Mouse (Mus musculus) neural tube, embryonic 14.5 days (tissue): ENCODE results near the gene Prrt1. TPM values are rescaled to one million over a fixed set of nuclear protein-coding genes. Genes with fewer than 3 reads are reported as not detected.

ENCODE experiments used
- ATAC-seq: fragments of 200-750 bp; cut with Nextera tagmentation; 2 replicates; pipeline ENCODE4 v1.8.0; 2017; ENCODE audit warnings: low read depth, mild to moderate bottlenecking, moderate TSS enrichment, moderate library complexity
- H3K27ac ChIP-seq: fragments of 300-500 bp; sonication (generic); 2 replicates; pipeline ENCODE4 v1.5.1; 2014; ENCODE audit warnings: low read depth, mild to moderate bottlenecking, control low read depth, low read length, moderate library complexity, mixed read lengths
- H3K27me3 ChIP-seq: fragments of 300-500 bp; sonication (generic); 2 replicates; pipeline ENCODE4 v1.6.1; 2014; ENCODE audit warnings: low read length; ENCODE audit not compliant: control insufficient read depth, insufficient read depth
- H3K36me3 ChIP-seq: fragments of 300-500 bp; sonication (generic); 2 replicates; pipeline ENCODE4 v1.6.1; 2014; ENCODE audit warnings: low read length, mixed read lengths; ENCODE audit not compliant: control insufficient read depth, insufficient read depth
- H3K4me1 ChIP-seq: fragments of 300-500 bp; sonication (generic); 2 replicates; pipeline ENCODE4 v1.6.1; 2014; ENCODE audit warnings: low read length; ENCODE audit not compliant: control insufficient read depth, insufficient read depth
- H3K4me2 ChIP-seq: fragments of 300-500 bp; sonication (generic); 2 replicates; pipeline ENCODE4 v1.6.1; 2014; ENCODE audit warnings: mild to moderate bottlenecking, low read depth, low read length, control low read depth
- H3K4me3 ChIP-seq: fragments of 300-500 bp; sonication (generic); 2 replicates; pipeline ENCODE4 v1.5.1; 2014; ENCODE audit warnings: low read depth, low read length, control low read depth, mixed read lengths
- H3K9ac ChIP-seq: fragments of 300-500 bp; sonication (generic); replicated peaks from 2 replicates; pipeline ENCODE4 v1.6.1; 2014; ENCODE audit warnings: low read depth, mild to moderate bottlenecking, control low read depth, low read length, mixed read lengths
- H3K9me3 ChIP-seq: fragments of 300-500 bp; sonication (generic); 2 replicates; pipeline ENCODE4 v1.6.1; 2016; ENCODE audit warnings: low read length; ENCODE audit not compliant: control insufficient read depth
- WGBS: fragments of 180-500 bp; shearing (Covaris S2); extraction: QIAGEN DNeasy Blood & Tissue Kit; methylation state at CpG from one replicate; pipeline ENCODE4 v1.1.7; 2014; 5-methylcytosine and 5-hydroxymethylcytosine counted together
- polyA plus RNA-seq: library from polyadenylated mRNA; unstranded; fragments of >200 nt; fragmentation: Nextera tagmentation; extraction: Ambion mirVana; gene quantifications from 2 replicates; pipeline ENCODE4 v1.2.1, GENCODE M21; 2014

Prrt1 gene
- polyA plus RNA-seq, 1 experiment from 2014 or later: 9.3 TPM

- peaks cover 9% of the 10 kb centered on the region for H3K4me1 ChIP-seq
- no peak for ATAC-seq
- no peak overlapping the region for H3K4me3 ChIP-seq
- no peak overlapping the region for H3K9ac ChIP-seq
- peaks cover 2% of the 10 kb centered on the region; the same call in 1 of the 2 replicates for H3K36me3 ChIP-seq
- H3K9me3 ChIP-seq: no peaks in the 10 kb centered on the region
- 88% methylated on average over 9 of the region's 9 CpGs for WGBS
- no peaks in the 10 kb centered on the region for H3K27me3 ChIP-seq
- no peak overlapping the region for H3K4me2 ChIP-seq
- H3K27ac ChIP-seq: no peak overlapping the region
Observed at GRCm38 (mm10) chr17:34623161-34623560, 6.2 kb upstream of the Prrt1 start.

- 95% methylated on average over 3 of the region's 3 CpGs for WGBS
- Histone ChIP-seq H3K4me1 (peaks cover 23% of the 10 kb centered on the region), H3K27me3 (peaks cover under 1% of the 10 kb centered on the region; the same call in 1 of the 2 replicates), H3K9ac (no peak overlapping the region), H3K9me3 (no peaks in the 10 kb centered on the region), H3K27ac (no peak overlapping the region), H3K4me3 (no peak overlapping the region), H3K36me3 (peaks cover 2% of the 10 kb centered on the region; the same call in 1 of the 2 replicates), H3K4me2 (no peak overlapping the region)
- ATAC-seq: no peak
Observed at GRCm38 (mm10) chr17:34624981-34625380, 4.4 kb upstream of the Prrt1 start.

- Histone ChIP-seq H3K9me3 (no peaks in the 10 kb centered on the region), H3K4me3 (peak overlapping the region; percentile 65), H3K9ac (peak overlapping the region; percentile 56), H3K36me3 (peaks cover 2% of the 10 kb centered on the region; the same call in 1 of the 2 replicates), H3K27ac (peak overlapping the region; percentile 91; the same call in 1 of the 2 replicates), H3K4me2 (peak overlapping the region; percentile 86), H3K4me1 (peaks cover 33% of the 10 kb centered on the region), H3K27me3 (peaks cover 5% of the 10 kb centered on the region; the same call in 1 of the 2 replicates)
- ATAC-seq: no peak
- WGBS: 52% methylated on average over 16 of the region's 16 CpGs
Observed at GRCm38 (mm10) chr17:34626062-34626772, 3.1 kb upstream of the Prrt1 start.

GRCm38 (mm10) chr17:34626773-34627092 is 2.6 kb upstream of the Prrt1 start:
- ATAC-seq: peak; percentile 47; the same call in 1 of the 2 replicates
- Histone ChIP-seq H3K9me3 (no peaks in the 10 kb centered on the region), H3K4me1 (peaks cover 36% of the 10 kb centered on the region), H3K36me3 (peaks cover 2% of the 10 kb centered on the region; the same call in 1 of the 2 replicates), H3K9ac (peak overlapping the region; percentile 56), H3K4me3 (peak overlapping the region; percentile 65), H3K27me3 (peaks cover 7% of the 10 kb centered on the region), H3K4me2 (peak overlapping the region; percentile 86), H3K27ac (peak overlapping the region; percentile 91)
- WGBS: 0% methylated on average over 18 of the region's 18 CpGs

DNA sequence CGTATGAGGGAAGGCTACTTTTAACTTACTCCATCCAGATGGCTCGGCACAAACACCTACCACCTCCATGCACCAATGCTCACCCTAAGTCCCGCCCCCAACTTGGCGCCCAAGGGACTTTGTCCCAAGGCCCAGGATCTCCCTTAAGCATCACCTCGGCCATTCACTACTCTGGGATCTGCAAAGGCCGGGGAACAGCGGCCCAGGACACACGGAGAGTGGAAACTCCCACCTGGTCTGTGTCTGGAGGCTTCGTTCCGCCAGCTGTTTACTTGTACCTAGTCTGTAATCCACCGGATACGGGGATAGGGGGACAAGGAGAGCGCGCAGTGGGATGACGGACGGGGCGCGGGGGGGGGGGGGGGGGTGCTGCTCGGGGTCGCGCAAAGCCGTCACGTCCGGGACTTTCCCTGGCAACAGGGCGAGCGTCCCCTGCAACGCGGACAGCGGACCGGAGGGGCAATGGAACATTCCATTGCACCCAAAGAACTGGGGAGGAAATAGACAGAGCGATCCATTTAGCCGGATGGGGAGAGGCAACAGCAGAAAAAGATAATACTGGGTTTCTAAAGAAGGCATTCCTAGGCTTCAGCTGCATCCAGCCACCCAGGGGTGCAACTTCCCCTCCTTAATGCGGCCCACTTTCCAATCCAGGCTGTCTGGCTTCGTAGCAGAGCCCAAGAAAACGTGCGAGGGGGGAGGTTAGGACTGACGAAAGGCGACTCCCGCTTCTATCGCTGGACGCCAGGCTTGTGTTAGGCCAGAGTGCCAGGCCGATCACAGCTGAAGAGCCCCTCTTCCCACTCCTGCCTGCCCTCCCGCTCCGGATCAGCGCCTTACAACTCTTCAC is 2.0 kb upstream of the Prrt1 start:
- WGBS: under 1% methylated on average over 37 of the region's 45 CpGs
- H3K27ac ChIP-seq: peak overlapping the region; percentile 91
- peaks cover 8% of the 10 kb centered on the region for H3K27me3 ChIP-seq
- H3K36me3 ChIP-seq: no peaks in the 10 kb centered on the region; the same call in 1 of the 2 replicates
- peak; percentile 76 for ATAC-seq
- peaks cover 41% of the 10 kb centered on the region for H3K4me1 ChIP-seq
- H3K9me3 ChIP-seq: no peaks in the 10 kb centered on the region
- peak overlapping the region; percentile 65 for H3K4me3 ChIP-seq
- peak overlapping the region; percentile 56 for H3K9ac ChIP-seq
- peak overlapping the region; percentile 86 for H3K4me2 ChIP-seq

DNA sequence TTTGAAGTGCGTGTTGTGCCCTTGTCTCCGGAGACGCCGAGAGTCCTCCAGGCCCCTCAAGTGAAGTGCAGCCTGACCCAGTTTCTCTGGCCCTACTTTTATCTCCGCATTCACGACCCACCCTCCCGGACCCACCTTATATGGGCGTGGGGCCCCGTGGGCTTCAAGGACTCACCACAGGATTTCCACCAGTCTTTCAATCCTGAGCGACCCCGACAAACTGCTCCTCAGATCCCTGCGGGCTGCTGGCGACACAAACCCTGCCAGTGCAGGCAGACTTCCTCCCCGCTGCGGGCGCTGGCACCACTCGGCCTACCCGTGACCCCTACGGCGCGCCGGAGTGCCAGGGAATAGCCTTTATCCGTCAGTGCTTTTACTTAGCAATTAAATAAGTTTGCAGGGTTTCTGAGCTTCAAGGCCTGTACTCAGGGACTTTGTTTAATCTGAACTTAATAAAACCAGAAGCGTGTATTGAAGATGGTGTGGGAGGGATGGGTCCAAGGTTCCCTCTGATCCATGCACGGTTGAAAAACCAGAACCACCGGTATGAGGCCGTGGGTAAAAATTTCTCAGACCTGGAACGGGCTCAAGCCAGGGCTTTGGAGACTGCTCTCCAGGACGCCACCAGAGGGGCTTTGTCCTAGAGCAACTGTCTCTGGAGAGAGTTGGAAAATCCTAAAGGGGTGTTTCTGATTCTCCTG is 1.2 kb upstream of the Prrt1 start, which contains the start of gene Ppt2:
Gene Ppt2 (minus strand): TSS at position 568 of the 701 bp plus-strand sequence.
- H3K9me3 ChIP-seq: no peaks in the 10 kb centered on the region
- peak within 1 kb of the TSS; percentile 86 for H3K4me2 ChIP-seq
- peaks cover 41% of the 10 kb centered on the region for H3K4me1 ChIP-seq
- no peaks in the 10 kb centered on the region for H3K36me3 ChIP-seq
- peaks cover 8% of the 10 kb centered on the region for H3K27me3 ChIP-seq
- H3K4me3 ChIP-seq: peak within 1 kb of the TSS; percentile 65
- H3K9ac ChIP-seq: peak within 1 kb of the TSS; percentile 56
- peak within 1 kb of the TSS; percentile 91 for H3K27ac ChIP-seq
- no peak; the same call in 1 of the 2 replicates for ATAC-seq
- 5% methylated on average over 29 of the region's 29 CpGs for WGBS

GRCm38 (mm10) chr17:34628644-34628967 is 727 bp upstream of the Prrt1 start:
- no peak for ATAC-seq
- H3K4me3 ChIP-seq: peak overlapping the region; percentile 65
- H3K27ac ChIP-seq: no peak overlapping the region; the same call in 1 of the 2 replicates
- peaks cover 41% of the 10 kb centered on the region for H3K4me1 ChIP-seq
- no peaks in the 10 kb centered on the region for H3K9me3 ChIP-seq
- peak overlapping the region; percentile 86 for H3K4me2 ChIP-seq
- H3K36me3 ChIP-seq: no peaks in the 10 kb centered on the region
- H3K27me3 ChIP-seq: peaks cover 8% of the 10 kb centered on the region
- no peak overlapping the region for H3K9ac ChIP-seq
- WGBS: 25% methylated on average over 5 of the region's 5 CpGs

DNA sequence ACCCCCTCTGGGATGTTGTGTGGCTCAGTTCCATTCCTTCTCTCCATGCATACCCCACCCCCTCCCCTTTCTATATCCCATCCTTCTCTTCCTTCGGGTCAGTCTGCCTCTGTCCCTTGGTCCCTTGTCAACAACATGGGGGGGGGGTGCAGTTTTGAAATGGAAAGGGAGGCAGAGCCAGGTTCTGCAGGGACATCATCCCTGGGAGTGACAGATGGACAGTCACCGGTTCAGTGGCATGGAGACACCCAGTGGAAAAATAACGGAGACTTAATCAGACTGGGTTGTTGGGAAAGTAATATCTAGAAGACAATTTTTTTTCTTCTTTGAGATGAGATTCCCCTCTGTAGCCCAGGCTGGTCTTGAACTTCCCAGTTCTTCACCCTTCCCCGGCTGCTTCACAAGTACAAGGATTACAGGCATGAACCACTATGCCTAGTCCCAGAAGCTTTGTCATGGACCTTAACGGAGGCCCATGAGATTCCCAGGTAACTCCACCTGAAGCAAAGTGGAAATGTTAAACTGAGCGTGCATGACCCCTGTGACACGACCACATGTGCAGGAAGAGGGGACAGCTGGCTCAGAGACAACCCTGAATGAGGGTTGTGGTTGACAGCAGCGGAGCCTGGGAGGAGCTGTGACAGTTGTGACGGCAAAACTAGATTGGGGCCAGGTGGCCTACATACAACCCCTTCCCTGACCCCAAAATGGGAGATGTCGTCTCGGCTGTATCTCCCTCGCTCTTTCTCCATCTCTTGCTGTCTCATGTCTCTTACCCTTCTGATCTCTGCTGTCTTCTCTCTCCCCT is 667 bp downstream of the Prrt1 start:
- Histone ChIP-seq H3K36me3 (no peaks in the 10 kb centered on the region), H3K9ac (peak overlapping the region; percentile 50), H3K4me2 (peak overlapping the region; percentile 86), H3K9me3 (no peaks in the 10 kb centered on the region), H3K4me3 (peak overlapping the region; percentile 65), H3K27ac (no peak overlapping the region), H3K27me3 (peaks cover 8% of the 10 kb centered on the region), H3K4me1 (peaks cover 41% of the 10 kb centered on the region)
- ATAC-seq: no peak
- WGBS: 18% methylated on average over 12 of the region's 12 CpGs
